Mouse (Mus musculus): ENCODE data around the gene S1pr5. TPM values are rescaled to one million over a fixed set of nuclear protein-coding genes. Genes with fewer than 3 reads are reported as not detected.
"Not testable (repeated sequence)": the region's sequence is repeated elsewhere in the genome, so short reads cannot be mapped to it uniquely, and the experiment has no call there.

Gene S1pr5
- polyA plus RNA-seq, 1 experiment from 2014 or later: 4.3 TPM

DNA sequence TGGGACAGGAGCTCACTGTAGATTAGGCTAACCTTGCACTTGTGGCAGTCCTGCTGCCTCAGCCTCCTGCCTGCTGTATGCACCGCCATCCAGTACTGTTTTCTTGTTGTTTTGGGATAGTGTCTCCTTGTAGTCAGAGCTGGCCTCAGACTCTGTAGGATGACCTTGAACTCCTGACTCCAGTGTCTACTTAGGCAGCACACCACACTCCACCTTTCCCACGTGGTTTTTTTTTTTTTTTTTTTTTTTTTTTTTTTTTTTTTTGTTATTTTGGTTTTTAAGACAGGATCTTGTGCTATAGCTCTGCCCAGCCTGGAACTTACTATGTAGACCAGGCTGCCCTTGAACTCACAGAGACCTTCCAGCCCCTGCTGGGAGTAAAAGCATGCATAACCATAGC, 39.6 kb downstream of the S1pr5 start:
- no peak overlapping the region for H3K4me3 ChIP-seq (ENCODE audit: low read depth, low read length)
- H3K9me3 ChIP-seq (replicated peaks; ENCODE audit: control insufficient read depth, low read length, poor library complexity, severe bottlenecking): no peaks in the 10 kb centered on the region
- H3K27me3 ChIP-seq (ENCODE audit: control insufficient read depth, insufficient read depth, low read depth, low read length): no peaks in the 10 kb centered on the region
- no peaks in the 10 kb centered on the region for H3K4me1 ChIP-seq (ENCODE audit: control insufficient read depth, insufficient read depth, low read length)
- H3K27ac ChIP-seq (ENCODE audit: low read length): no peak overlapping the region
- no peak overlapping the region for H3K9ac ChIP-seq (ENCODE audit: low read depth, low read length)
- 75% methylated on average over 2 of the region's 2 CpGs for WGBS
- H3K36me3 ChIP-seq (ENCODE audit: control insufficient read depth, insufficient read depth, low read length): peaks cover 41% of the 10 kb centered on the region
- ATAC-seq: no peak
- H3K4me2 ChIP-seq (ENCODE audit: low read length): no peak overlapping the region

DNA sequence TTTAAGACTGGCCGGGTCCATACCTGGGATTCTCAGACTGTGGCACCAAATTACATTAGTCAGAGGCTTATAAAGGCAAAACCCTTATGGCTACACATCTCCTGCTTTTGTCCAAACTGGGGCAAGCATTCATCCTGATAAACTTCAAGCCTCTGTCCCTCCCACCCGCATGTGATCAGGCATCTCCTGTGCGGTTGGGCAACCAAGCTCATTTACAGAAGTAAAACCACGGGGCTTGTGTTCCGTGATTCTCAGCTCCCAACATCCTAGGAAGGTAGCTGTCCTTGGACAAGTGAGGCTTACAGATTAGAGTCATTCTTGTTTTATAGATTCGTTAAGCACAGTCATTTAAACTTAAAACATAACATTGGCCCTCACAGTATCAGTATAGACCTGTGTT, 41.4 kb downstream of the S1pr5 start:
- Histone ChIP-seq H3K4me2 (ENCODE audit: low read length) (no peak overlapping the region), H3K9ac (ENCODE audit: low read depth, low read length) (no peak overlapping the region), H3K9me3 (replicated peaks; ENCODE audit: control insufficient read depth, low read length, poor library complexity, severe bottlenecking) (no peaks in the 10 kb centered on the region), H3K27ac (ENCODE audit: low read length) (no peak overlapping the region), H3K4me1 (ENCODE audit: control insufficient read depth, insufficient read depth, low read length) (no peaks in the 10 kb centered on the region), H3K36me3 (ENCODE audit: control insufficient read depth, insufficient read depth, low read length) (peaks cover 39% of the 10 kb centered on the region), H3K27me3 (ENCODE audit: control insufficient read depth, insufficient read depth, low read depth, low read length) (no peaks in the 10 kb centered on the region), H3K4me3 (ENCODE audit: low read depth, low read length) (no peak overlapping the region)
- WGBS: 86% methylated on average over 6 of the region's 6 CpGs
- ATAC-seq: no peak

DNA sequence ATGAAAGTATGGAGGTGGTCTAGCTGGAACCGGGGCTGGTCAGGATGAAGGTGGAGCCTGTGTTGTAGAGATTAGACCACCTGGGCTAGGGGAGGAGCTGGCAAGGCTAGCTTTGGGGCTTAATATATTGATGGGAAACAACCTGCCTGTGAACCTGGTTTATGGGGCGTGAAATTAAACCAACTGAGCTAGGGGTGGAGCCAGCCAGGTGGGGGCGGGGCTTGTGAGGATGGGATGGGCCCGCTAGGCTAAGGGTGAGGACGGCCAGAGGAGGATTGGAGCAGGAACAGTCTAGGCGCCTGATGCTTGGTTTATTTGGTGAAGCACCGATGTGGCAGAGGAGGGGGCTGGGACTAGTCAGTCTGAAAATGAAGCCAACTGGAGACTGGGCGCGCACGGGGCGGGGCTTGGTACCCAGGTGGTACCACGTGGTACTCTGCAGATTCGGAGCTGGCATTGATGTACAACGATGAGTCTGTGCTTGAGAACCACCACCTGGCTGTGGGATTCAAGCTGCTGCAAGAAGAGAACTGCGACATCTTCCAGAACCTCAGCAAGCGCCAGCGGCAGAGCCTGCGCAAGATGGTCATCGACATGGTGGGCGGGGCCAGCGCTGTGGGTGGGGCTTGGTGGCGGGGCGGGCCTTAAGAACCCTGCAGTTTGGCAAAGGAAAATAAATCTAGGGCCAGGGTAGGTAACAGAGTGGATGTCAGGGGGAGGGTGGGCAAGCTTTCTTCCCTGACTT, 43.5 kb downstream of the S1pr5 start:
- peak; percentile 59 for ATAC-seq
- Histone ChIP-seq H3K9ac (ENCODE audit: low read depth, low read length) (no peak overlapping the region), H3K4me3 (ENCODE audit: low read depth, low read length) (peak overlapping the region; percentile 12), H3K27me3 (ENCODE audit: control insufficient read depth, insufficient read depth, low read depth, low read length) (no peaks in the 10 kb centered on the region), H3K27ac (ENCODE audit: low read length) (no peak overlapping the region), H3K9me3 (replicated peaks; ENCODE audit: control insufficient read depth, low read length, poor library complexity, severe bottlenecking) (no peaks in the 10 kb centered on the region), H3K36me3 (ENCODE audit: control insufficient read depth, insufficient read depth, low read length) (peaks cover 39% of the 10 kb centered on the region), H3K4me1 (ENCODE audit: control insufficient read depth, insufficient read depth, low read length) (no peaks in the 10 kb centered on the region), H3K4me2 (ENCODE audit: low read length) (peak overlapping the region; percentile 32)
- WGBS: 3% methylated on average over 23 of the region's 23 CpGs

DNA sequence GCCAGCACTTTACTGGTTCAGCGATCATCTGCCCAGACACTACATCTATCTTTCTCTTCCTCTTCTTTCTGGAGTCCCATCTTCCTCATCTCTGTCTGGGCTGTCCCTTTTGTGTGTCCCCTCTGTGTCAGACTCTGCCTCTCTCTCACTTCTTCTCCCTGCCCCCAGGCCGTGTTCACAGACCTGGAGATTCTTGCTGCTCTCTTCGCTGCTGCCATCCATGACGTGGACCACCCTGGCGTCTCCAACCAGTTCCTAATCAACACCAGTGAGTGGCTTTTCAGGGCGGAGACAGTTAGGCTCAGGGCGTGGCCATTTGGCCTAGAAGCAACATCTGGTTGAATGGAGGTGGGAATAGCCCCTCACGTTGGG, 44.1 kb downstream of the S1pr5 start:
- Histone ChIP-seq H3K4me2 (ENCODE audit: low read length) (no peak overlapping the region; the same call in 1 of the 2 replicates), H3K9ac (ENCODE audit: low read depth, low read length) (no peak overlapping the region), H3K4me3 (ENCODE audit: low read depth, low read length) (no peak overlapping the region), H3K9me3 (replicated peaks; ENCODE audit: control insufficient read depth, low read length, poor library complexity, severe bottlenecking) (no peaks in the 10 kb centered on the region), H3K4me1 (ENCODE audit: control insufficient read depth, insufficient read depth, low read length) (no peaks in the 10 kb centered on the region), H3K27me3 (ENCODE audit: control insufficient read depth, insufficient read depth, low read depth, low read length) (no peaks in the 10 kb centered on the region), H3K27ac (ENCODE audit: low read length) (no peak overlapping the region), H3K36me3 (ENCODE audit: control insufficient read depth, insufficient read depth, low read length) (peaks cover 39% of the 10 kb centered on the region)
- 28% methylated on average over 8 of the region's 8 CpGs for WGBS
- ATAC-seq: peak; percentile 11; the same call in 1 of the 2 replicates

DNA sequence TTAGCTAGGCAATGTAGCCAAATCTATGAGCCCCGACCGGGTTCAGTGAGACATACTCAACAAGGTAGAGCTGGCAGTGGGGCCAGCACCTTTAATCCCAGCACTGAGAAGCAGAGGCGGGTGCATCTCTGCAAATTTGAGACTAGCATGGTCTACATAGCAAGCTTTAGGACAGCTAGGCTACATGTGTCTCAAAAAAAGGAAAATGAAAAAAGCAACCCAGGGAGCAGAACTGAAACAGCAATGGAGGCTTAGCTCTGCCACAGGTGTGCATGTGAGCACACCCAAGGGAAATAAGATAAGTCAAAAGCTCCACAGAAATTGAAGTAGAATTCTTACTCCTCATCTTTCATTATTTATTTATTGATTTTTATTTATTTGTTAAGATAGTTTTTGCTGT, 49.3 kb downstream of the S1pr5 start:
- Histone ChIP-seq H3K4me2 (ENCODE audit: low read length) (peak overlapping the region; percentile 91), H3K36me3 (ENCODE audit: control insufficient read depth, insufficient read depth, low read length) (peaks cover 18% of the 10 kb centered on the region), H3K27me3 (ENCODE audit: control insufficient read depth, insufficient read depth, low read depth, low read length) (no peaks in the 10 kb centered on the region), H3K4me3 (ENCODE audit: low read depth, low read length) (no peak overlapping the region), H3K9ac (ENCODE audit: low read depth, low read length) (no peak overlapping the region), H3K4me1 (ENCODE audit: control insufficient read depth, insufficient read depth, low read length) (peaks cover 14% of the 10 kb centered on the region), H3K27ac (ENCODE audit: low read length) (no peak overlapping the region), H3K9me3 (replicated peaks; ENCODE audit: control insufficient read depth, low read length, poor library complexity, severe bottlenecking) (no peaks in the 10 kb centered on the region)
- WGBS: 81% methylated on average over 3 of the region's 3 CpGs
- ATAC-seq: no peak

DNA sequence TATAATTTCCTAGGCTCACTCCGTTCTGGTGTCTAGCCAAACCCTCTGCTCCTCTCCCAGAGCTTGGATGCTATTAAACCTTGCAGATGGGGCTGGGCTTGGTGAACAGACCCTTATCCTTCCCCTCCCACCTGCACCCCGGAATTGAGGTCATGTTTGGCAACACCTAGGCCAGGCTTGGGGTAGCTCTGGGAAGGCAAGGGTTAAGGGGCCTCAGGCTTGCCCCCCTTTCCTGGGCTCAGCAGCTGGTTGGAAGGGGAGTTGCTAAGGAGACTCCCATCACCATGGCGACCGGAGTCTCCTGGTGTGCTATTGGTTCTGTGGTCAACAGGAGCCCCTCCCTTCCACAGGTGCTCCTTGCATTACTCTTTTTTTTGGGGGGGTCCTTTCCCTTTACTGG, 50.3 kb downstream of the S1pr5 start:
- Histone ChIP-seq H3K36me3 (ENCODE audit: control insufficient read depth, insufficient read depth, low read length) (peaks cover 15% of the 10 kb centered on the region), H3K4me1 (ENCODE audit: control insufficient read depth, insufficient read depth, low read length) (peaks cover 14% of the 10 kb centered on the region), H3K27me3 (ENCODE audit: control insufficient read depth, insufficient read depth, low read depth, low read length) (no peaks in the 10 kb centered on the region), H3K9me3 (replicated peaks; ENCODE audit: control insufficient read depth, low read length, poor library complexity, severe bottlenecking) (no peaks in the 10 kb centered on the region), H3K27ac (ENCODE audit: low read length) (peak overlapping the region; percentile 78), H3K4me2 (ENCODE audit: low read length) (peak overlapping the region; percentile 91), H3K4me3 (ENCODE audit: low read depth, low read length) (peak overlapping the region; percentile 69), H3K9ac (ENCODE audit: low read depth, low read length) (peak overlapping the region; percentile 80)
- 4% methylated on average over 4 of the region's 4 CpGs for WGBS
- ATAC-seq: peak; percentile 88

DNA sequence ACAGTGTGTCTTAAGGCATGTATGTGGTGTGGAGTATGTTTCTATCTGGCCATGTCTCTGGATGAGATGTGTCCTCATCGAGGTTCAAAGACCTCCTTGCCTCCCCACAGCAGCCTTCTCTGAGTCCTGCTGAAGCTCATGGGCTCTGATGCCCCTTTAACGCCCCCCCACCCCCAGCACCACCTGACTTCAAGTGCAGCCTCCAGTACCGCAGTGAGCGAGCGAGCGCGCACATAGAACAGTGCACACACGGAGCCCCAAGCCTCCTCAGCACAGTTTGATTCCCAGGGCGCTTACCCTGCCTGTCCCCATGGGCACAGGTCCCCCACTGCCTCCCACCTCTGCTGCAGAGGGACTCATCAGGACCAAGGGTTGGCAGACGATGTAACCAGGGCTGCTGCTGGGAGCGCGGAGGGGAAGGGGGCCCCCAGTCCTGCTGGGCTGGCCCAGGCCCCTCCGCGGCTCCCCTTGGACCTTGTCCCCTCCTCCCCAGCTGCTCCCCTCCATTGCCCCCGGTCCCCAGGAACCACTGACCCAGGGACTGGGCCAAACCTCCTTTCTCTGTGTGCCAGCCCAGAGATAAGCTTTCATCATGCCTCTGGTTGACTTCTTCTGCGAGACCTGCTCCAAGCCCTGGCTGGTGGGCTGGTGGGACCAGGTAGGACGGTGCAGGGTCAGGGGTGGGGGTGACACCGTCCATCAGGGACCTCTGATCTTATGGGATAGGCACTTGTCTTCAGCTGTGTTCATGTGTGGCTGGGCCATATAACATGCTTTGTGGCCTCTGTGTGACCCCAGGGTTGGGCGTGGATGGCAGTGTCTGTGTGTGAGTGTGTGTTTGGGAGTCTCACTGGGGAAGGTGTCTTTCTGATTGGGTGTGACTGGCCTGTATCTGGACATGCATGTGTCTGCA, 51.5 kb downstream of the S1pr5 start:
- Histone ChIP-seq H3K9ac (ENCODE audit: low read depth, low read length) (peak overlapping the region; percentile 80), H3K27me3 (ENCODE audit: control insufficient read depth, insufficient read depth, low read depth, low read length) (no peaks in the 10 kb centered on the region), H3K9me3 (replicated peaks; ENCODE audit: control insufficient read depth, low read length, poor library complexity, severe bottlenecking) (no peaks in the 10 kb centered on the region), H3K4me1 (ENCODE audit: control insufficient read depth, insufficient read depth, low read length) (peaks cover 14% of the 10 kb centered on the region), H3K4me3 (ENCODE audit: low read depth, low read length) (peak overlapping the region; percentile 69), H3K27ac (ENCODE audit: low read length) (peak overlapping the region; percentile 78), H3K36me3 (ENCODE audit: control insufficient read depth, insufficient read depth, low read length) (peaks cover 14% of the 10 kb centered on the region), H3K4me2 (ENCODE audit: low read length) (peak overlapping the region; percentile 91)
- peak; percentile 87 for ATAC-seq
- 20% methylated on average over 19 of the region's 19 CpGs for WGBS

DNA sequence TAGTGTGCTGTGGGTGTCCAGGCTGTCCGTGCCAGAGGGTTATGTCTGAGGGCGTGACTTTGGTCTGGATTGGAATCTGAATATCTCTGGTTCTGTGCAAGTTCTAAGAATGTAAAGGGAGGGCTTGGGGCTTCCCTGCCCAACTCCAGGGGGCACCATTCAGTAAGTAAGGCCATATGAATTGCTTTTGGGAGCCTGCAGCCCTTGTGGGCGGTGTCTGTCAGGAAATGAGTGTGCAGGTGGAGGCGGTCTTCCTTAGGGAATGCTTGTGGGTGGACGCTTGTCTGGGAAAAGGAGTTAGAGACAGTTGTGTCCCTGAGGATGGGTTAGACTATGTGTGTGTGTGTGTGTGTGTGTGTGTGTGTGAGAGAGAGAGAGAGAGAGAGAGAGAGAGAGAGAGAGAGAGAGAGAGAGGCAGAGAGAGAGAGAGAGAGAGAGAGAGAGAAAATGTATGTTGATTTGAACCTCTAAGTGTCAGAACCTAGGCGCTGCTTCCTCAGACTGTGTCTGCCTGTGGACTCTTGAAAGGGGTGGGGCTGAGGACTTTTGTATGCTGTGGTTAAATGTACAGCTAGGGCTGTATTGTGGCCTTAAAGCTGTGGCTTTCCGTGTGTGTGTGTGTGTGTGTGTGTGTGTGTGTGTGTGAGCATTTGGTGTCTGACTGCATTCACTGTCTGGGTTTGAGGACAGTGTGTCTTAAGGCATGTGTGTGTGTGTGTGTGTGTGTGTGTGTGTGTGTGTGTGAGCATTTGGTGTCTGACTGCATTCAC, 52.3 kb downstream of the S1pr5 start:
- not testable (repeated sequence) for H3K27me3 ChIP-seq (ENCODE audit: control insufficient read depth, insufficient read depth, low read depth, low read length); H3K9ac ChIP-seq (ENCODE audit: low read depth, low read length); H3K9me3 ChIP-seq (replicated peaks; ENCODE audit: control insufficient read depth, low read length, poor library complexity, severe bottlenecking); H3K27ac ChIP-seq (ENCODE audit: low read length); H3K36me3 ChIP-seq (ENCODE audit: control insufficient read depth, insufficient read depth, low read length)
- peaks cover 14% of the 10 kb centered on the region for H3K4me1 ChIP-seq (ENCODE audit: control insufficient read depth, insufficient read depth, low read length)
- peak overlapping the region; percentile 91; the same call in 1 of the 2 replicates for H3K4me2 ChIP-seq (ENCODE audit: low read length)
- peak; percentile 19 for ATAC-seq
- WGBS: 52% methylated on average over 7 of the region's 7 CpGs
- H3K4me3 ChIP-seq (ENCODE audit: low read depth, low read length): peak overlapping the region; percentile 69
